Mouse (Mus musculus) megakaryocyte progenitor cell, adult 5-6 weeks (primary cell): ENCODE results near the gene Gldc. TPM values are rescaled to one million over a fixed set of nuclear protein-coding genes. Genes with fewer than 3 reads are reported as not detected.

Experiments used
- ATAC-seq: replicated peaks from 2 replicates; pipeline ENCODE4 v1.8.0; 2016; ENCODE audit warnings: mild to moderate bottlenecking, moderate TSS enrichment, inconsistent platforms; ENCODE audit not compliant: poor library complexity
- total RNA-seq, 2 experiments: library from RNA; stranded (forward) in 1 of 2; stranded (reverse) in 1 of 2; fragments of 157-497, 149-512 nt in 1 of 2; fragments of 200-1000 nt in 1 of 2; gene quantifications; 2 replicates each; pipeline versions ENCODE4 v1.2.3 to v1.2.4; 2015 to 2017

The Gldc gene
- total RNA-seq, 2 experiments from 2014 or later: not detected

DNA sequence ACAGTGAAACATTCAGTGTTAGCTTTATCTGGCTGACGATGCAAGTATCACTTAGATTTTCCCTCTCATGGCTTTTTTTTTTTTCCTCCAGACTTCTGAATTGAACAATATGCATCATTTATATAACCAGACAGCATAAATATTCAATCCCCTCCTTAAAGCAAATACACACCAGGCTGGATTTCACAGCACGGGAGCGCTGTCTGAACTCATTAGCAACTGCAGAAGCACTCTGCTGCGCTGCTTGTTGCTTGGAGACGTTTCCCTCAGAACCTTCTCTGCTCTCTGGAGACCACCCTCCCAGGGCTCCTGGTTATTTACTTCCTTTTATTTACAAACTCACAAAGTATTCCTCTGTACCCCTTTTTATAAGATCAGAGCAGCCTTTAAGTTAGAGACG, 66.1 kb downstream of the Gldc start:
- no peak for ATAC-seq

GRCm38 (mm10) chr19:30108616-30109015, 66.6 kb downstream of the Gldc start:
- ATAC-seq: no peak

- ATAC-seq: peak; percentile 70
Observed at GRCm38 (mm10) chr19:30107221-30107845, 67.9 kb downstream of the Gldc start.

DNA sequence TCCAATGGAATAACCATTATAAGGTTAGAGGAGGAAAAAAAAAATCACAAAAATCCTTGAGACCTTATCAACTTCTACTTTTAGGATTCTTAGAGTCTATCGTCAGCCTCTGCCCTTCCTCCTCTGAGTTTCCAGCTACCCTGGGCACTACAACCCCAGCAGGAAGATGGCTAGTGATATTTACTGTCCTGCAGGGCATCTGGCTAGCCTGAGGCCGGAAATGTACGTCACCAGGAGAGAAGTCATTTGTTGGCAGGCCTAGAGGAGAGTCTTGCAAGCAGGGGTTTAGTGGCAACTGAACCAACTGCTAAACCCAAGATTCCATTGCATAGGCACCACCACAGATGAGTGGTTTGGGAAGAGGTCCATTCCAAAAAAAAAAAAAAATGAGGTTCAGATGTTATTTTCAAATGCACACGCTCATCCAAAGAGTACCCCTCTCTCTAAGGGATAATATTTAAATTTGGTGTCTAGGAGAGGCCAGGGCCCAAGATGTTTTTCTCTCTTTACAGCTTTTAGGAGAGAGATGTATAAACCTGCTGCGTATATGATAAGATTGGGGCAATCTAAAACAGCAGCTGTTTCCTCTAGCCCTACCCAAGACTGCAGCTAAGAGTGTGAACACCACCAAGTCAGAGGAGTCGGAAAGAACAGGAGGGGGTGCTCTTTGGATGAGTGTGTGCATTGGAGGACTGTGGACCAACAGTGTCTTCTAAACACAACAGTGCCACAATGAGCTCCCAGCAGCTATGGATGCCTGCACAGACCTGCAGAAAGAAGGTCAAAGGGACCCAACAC, 70.0 kb downstream of the Gldc start:
- ATAC-seq: no peak

- no peak for ATAC-seq
Observed at GRCm38 (mm10) chr19:30102620-30103019, 72.6 kb downstream of the Gldc start.

DNA sequence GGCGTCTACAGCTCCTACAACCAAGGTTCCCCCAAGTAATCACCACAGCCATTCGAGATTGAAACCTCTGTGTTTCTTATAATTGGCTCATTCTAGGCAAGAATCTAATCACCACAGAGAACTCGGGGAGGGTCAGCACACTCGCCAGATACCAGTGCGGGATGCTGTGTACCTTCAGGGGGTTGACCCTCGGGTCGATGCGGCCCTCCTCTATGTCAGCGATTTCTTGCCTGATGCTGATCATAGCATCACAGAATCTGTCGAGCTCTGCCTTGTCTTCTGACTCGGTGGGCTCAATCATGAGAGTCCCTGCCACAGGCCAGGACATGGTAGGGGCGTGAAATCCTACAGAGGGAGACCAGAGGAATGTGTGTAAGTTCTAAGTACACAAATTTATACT, 74.7 kb downstream of the Gldc start:
- no peak for ATAC-seq

- no peak for ATAC-seq
Observed at GRCm38 (mm10) chr19:30097039-30097438, 78.2 kb downstream of the Gldc start.

DNA sequence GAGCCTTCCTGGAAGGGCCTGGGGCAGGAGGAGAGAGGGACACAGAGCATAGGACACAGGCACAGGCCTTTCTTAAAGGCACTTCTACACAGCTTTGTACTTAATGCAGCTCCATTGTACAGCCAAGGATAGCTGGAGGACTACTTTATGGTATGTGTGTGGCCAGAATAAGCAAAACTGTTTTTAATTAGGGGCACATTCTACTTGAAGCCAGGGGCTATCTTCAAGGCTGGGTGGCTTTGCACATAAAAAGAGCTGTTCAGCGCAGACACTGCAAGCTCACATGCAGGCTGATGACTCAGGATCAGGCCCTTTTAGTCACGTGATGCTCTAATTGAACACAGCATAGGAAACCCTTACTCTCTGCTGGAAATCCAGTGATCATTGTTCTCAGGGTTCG, 79.0 kb downstream of the Gldc start:
- ATAC-seq: no peak

DNA sequence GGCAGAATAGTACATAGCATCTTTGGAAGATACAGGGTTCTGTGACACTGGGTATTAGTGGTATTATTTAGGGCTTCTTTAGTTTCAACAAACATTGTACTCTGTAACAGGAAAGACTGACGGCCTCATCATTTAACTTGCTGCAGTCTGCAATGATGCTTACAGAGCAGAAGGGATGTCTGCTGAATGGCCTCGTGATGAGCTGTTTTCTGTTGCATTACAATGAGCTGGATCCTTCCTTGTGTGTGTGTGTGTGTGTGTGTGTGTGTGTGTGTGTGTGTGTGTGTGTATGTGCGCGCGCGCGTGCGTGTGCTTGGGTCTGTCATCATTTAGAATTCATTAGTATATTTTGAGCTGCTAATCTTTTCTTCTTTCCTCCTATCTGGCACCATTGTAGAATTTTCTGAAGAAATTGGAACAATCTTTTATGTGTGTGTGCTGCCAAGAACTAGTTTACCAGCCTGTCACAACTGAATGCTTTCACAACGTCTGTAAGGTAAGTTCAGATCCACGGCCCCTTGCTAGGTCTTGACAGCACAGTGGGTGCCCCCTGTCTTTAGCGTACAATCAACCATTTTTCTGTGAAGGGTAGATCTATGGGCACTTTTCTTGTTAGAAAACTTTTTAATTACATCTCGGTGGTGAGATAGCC, 83.5 kb downstream of the Gldc start:
- ATAC-seq: no peak

DNA sequence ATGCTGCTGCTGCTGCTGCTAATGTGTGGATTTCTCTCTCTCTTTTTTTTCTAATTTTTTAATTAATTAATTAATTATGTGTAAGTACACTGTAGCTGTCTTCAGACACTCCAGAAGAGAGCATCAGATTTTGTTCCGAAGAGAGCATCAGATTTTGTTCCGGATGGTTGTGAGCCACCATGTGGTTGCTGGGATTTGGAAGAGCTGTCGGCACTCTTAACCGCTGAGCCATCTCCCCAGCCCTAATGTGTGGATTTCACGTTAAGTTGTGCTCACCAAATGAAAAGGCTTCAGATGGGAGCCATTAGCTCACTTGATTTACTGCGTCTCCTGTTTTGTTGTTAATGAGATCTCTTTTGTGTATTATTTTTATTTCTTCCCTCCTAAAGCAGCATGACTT, 85.1 kb downstream of the Gldc start:
- ATAC-seq: no peak

- ATAC-seq: 0 out of 2 replicates have a peak, but pooled peaks have one; percentile 29
Observed at GRCm38 (mm10) chr19:30065797-30066196, 109.4 kb downstream of the Gldc start.

DNA sequence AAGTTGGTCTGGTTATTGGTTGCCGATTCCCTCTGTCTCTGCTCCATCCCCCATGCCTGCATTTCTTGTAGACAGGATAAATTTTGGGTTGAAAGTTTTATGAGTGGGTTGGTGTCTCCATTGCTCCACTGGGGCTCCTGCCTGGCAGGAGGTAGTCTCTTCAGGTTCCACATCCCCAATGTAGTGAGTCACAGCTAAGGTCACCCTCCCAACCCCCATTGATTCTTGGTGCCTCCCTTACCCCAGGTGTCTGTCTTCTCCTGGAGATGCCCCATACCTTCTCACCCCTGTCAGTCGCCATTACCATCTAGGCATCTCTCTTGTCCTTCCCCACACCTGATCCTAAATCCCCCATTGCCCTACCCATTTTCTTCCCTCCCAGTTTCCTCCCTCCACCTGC, 121.0 kb downstream of the Gldc start:
- no peak for ATAC-seq

- no peak for ATAC-seq
Observed at GRCm38 (mm10) chr19:30051479-30051878, 123.8 kb downstream of the Gldc start.

GRCm38 (mm10) chr19:30050584-30050983, 124.6 kb downstream of the Gldc start:
- ATAC-seq: peak; percentile 99

Other genes with a start within 250 kb of the Gldc start
- not detected in 2 replicates for gene Trpd52l3, start 171.6 kb downstream of the Gldc start, total RNA-seq (2015)
- gene Trpd52l3, start 171.6 kb downstream of the Gldc start, total RNA-seq (2017): not detected in 2 replicates
- 83.9 and 91.4 TPM in 2 replicates for gene Uhrf2, start 144.9 kb downstream of the Gldc start, total RNA-seq (2015)
- gene Uhrf2, start 144.9 kb downstream of the Gldc start, total RNA-seq (2017): 58.5 and 84.4 TPM in 2 replicates
- gene Mbl2, start 57.5 kb upstream of the Gldc start, total RNA-seq (2015): not detected in 2 replicates
- not detected in 2 replicates for gene Mbl2, start 57.5 kb upstream of the Gldc start, total RNA-seq (2017)